13 mouse cellular contexts compared by ENCODE assay signal in genomic region chr4:128966751-128967150, GRCm38 (mm10). TPM values are rescaled to one million over a fixed set of nuclear protein-coding genes. Genes with fewer than 3 reads are reported as not detected.
A peak's percentile ranks its signal among the peaks of the same experiment; 100 is the strongest.
DNase-seq lines count a peak whose midpoint lies in the region; ATAC-seq lines count a peak whose summit lies in the region.
"Had no signal": no experiment of that assay in that cellular context is flagged by ENCODE, and none has a peak within 500 bp of the region (broad histone marks: within the 10 kb centered on the region; RNA-seq: fewer than 3 reads in every experiment).

No protein-coding gene starts in this region.

- no peak overlapping the region for H3K4me2 ChIP-seq in hindbrain, embryonic 11.5 days (replicated peaks; ENCODE audit: low read depth, low read length)
- no peak overlapping the region; the same call in 1 of the 2 replicates for H3K4me2 ChIP-seq in neural tube, embryonic 14.5 days (ENCODE audit: low read depth, low read length)
- H3K4me2 ChIP-seq: heart, embryonic 15.5 days had no signal

- no peaks in the 10 kb centered on the region for H3K27me3 ChIP-seq in hindbrain, embryonic 11.5 days (ENCODE audit: control insufficient read depth, insufficient read depth, low read length)
- H3K27me3 ChIP-seq in neural tube, embryonic 14.5 days (ENCODE audit: control insufficient read depth, insufficient read depth, low read length), result no peaks in the 10 kb centered on the region

- no peaks in the 10 kb centered on the region for H3K9me3 ChIP-seq in hindbrain, embryonic 11.5 days (ENCODE audit: control insufficient read depth, low read length)
- no peaks in the 10 kb centered on the region for H3K9me3 ChIP-seq in neural tube, embryonic 14.5 days (ENCODE audit: control insufficient read depth, low read length)
- H3K9me3 ChIP-seq: heart, embryonic 15.5 days had no signal

- no peak overlapping the region for H3K27ac ChIP-seq in hindbrain, embryonic 11.5 days (ENCODE audit: low read depth, low read length)
- peak overlapping the region; percentile 73; the same call in 1 of the 2 replicates for H3K27ac ChIP-seq in neural tube, embryonic 14.5 days (ENCODE audit: low read depth, low read length)
- H3K27ac ChIP-seq: heart, embryonic 15.5 days; macrophage had no signal

- H3K4me1 ChIP-seq in hindbrain, embryonic 11.5 days (replicated peaks; ENCODE audit: control insufficient read depth, insufficient read depth, low read length), result no peaks in the 10 kb centered on the region
- peaks cover 13% of the 10 kb centered on the region for H3K4me1 ChIP-seq in neural tube, embryonic 14.5 days (ENCODE audit: control insufficient read depth, insufficient read depth, low read length)

- peak; percentile 49 for DNase-seq in kidney, postnatal 10 days
- DNase-seq in kidney, adult 8-10 months, result no peak
- peak; percentile 58 for DNase-seq in right cerebral cortex, postnatal 4 days
- DNase-seq in right cerebral cortex, adult 18-20 months, result no peak
- no peak for DNase-seq in hindbrain, embryonic 11.5 days (ENCODE audit: low spot score)
- DNase-seq in gastrocnemius, adult 8-10 months (ENCODE audit: low spot score in 2 of 2), result no peak
- DNase-seq: cerebellum, adult 8-10 months had no signal

- no peak for ATAC-seq in hindbrain, embryonic 11.5 days (ENCODE audit: low FRiP score)
- no peak for ATAC-seq in neural tube, embryonic 14.5 days (ENCODE audit: low read depth)
- no peak for ATAC-seq in granulocyte monocyte progenitor cell, adult 5-6 weeks (replicated peaks; ENCODE audit: poor library complexity, severe bottlenecking)
- ATAC-seq: CD4-positive, CD25-positive, alpha-beta regulatory T cell, adult 4 months; intestine, postnatal 0 days had no signal

- 0 out of 2 replicates have a peak overlapping the region, but pooled peaks have one; percentile 1 for H3K9ac ChIP-seq in hindbrain, embryonic 11.5 days (ENCODE audit: low read depth, low read length)
- H3K9ac ChIP-seq in neural tube, embryonic 14.5 days (replicated peaks; ENCODE audit: low read depth, low read length), result peak overlapping the region; percentile 32; the same call in 1 of the 2 replicates
- H3K9ac ChIP-seq: heart, embryonic 15.5 days had no signal

- H3K36me3 ChIP-seq in hindbrain, embryonic 11.5 days (ENCODE audit: control insufficient read depth, insufficient read depth, low read length), result no peaks in the 10 kb centered on the region
- no peaks in the 10 kb centered on the region for H3K36me3 ChIP-seq in neural tube, embryonic 14.5 days (ENCODE audit: control insufficient read depth, insufficient read depth, low read length)
- H3K36me3 ChIP-seq: heart, embryonic 15.5 days had no signal

- 40% methylated on average over 7 of the region's 7 CpGs for WGBS in hindbrain, embryonic 11.5 days
- 9% methylated on average over 7 of the region's 7 CpGs for WGBS in neural tube, embryonic 14.5 days

- no peak overlapping the region for H3K4me3 ChIP-seq in hindbrain, embryonic 11.5 days (ENCODE audit: low read depth, low read length)
- no peak overlapping the region for H3K4me3 ChIP-seq in neural tube, embryonic 14.5 days (ENCODE audit: low read depth, low read length)
- H3K4me3 ChIP-seq: heart, embryonic 15.5 days had no signal

RNA-seq across cellular contexts. Expression of gene Azin2, which starts 4.5 kb away (rescaled TPM):
- 10.8 and 12.5 TPM in 2 replicates for polyA plus RNA-seq in hindbrain, embryonic 11.5 days (2014; fragmentation: Nextera tagmentation; extraction: Ambion mirVana)
- 19.5 and 19.9 TPM in 2 replicates for polyA plus RNA-seq in neural tube, embryonic 14.5 days (2014; fragmentation: Nextera tagmentation; extraction: Ambion mirVana)
- 3.3 and 9.7 TPM in 2 replicates for total RNA-seq in granulocyte monocyte progenitor cell, adult 5-6 weeks (2014; fragmentation: Nextera tagmentation)
- total RNA-seq in granulocyte monocyte progenitor cell, adult 5-6 weeks (2017), result 0.21 and 0.95 TPM in 2 replicates
- 1 to 10 TPM; 2.1 to 3.8 (median 2.7) TPM for total RNA-seq in gastrocnemius, adult 8-10 months (2022)

RNA-seq across cellular contexts. Expression of gene Ak2, which starts 25.0 kb away (rescaled TPM):
- 119 and 128 TPM in 2 replicates for polyA plus RNA-seq in hindbrain, embryonic 11.5 days (2014; fragmentation: Nextera tagmentation; extraction: Ambion mirVana)
- polyA plus RNA-seq in neural tube, embryonic 14.5 days (2014; fragmentation: Nextera tagmentation; extraction: Ambion mirVana), result 57.1 and 60.0 TPM in 2 replicates
- 166 and 176 TPM in 2 replicates for total RNA-seq in granulocyte monocyte progenitor cell, adult 5-6 weeks (2014; fragmentation: Nextera tagmentation)
- 169 and 186 TPM in 2 replicates for total RNA-seq in granulocyte monocyte progenitor cell, adult 5-6 weeks (2017)
- 10 to 100 TPM; 24.9 to 28.2 (median 26.3) TPM for total RNA-seq in gastrocnemius, adult 8-10 months (2022)

Comparison
In these comparisons a context has a peak if more than half of its experiments do, and no peak if none do; other contexts are left out.
1. DNase-seq: peak in kidney, postnatal 10 days (single experiment) and right cerebral cortex, postnatal 4 days (single experiment); none in kidney, adult 8-10 months (0 of 2), right cerebral cortex, adult 18-20 months (single experiment), hindbrain, embryonic 11.5 days (single experiment) and gastrocnemius, adult 8-10 months (0 of 2).
2. RNA of gene Ak2, which starts 25.0 kb away (total RNA-seq): 166 to 186 TPM in granulocyte monocyte progenitor cell, adult 5-6 weeks; 24.9 to 28.2 TPM in gastrocnemius, adult 8-10 months; every median in the first group is over 4 times any median in the second.